Mouse (Mus musculus) heart, embryonic 16.5 days (tissue): Measurements from ENCODE around the gene Tbc1d14. TPM values are rescaled to one million over a fixed set of nuclear protein-coding genes. Genes with fewer than 3 reads are reported as not detected.

Source experiments
- ATAC-seq: fragments of 200-750 bp; cut with Nextera tagmentation; replicated peaks from 2 replicates; pipeline ENCODE4 v1.8.0; 2017; ENCODE audit warnings: moderate number of reproducible peaks; ENCODE audit not compliant: insufficient read depth, low FRiP score; ENCODE audit errors: extremely low read depth
- H3K27ac ChIP-seq: fragments of 300-500 bp; sonication (generic); 2 replicates; pipeline ENCODE4 v1.5.1; 2014; ENCODE audit warnings: mild to moderate bottlenecking, low read length, control low read depth, moderate library complexity
- H3K27me3 ChIP-seq: fragments of 300-500 bp; sonication (generic); 2 replicates; pipeline ENCODE4 v1.6.1; 2014; ENCODE audit warnings: low read length, mixed read lengths; ENCODE audit not compliant: control insufficient read depth, insufficient read depth
- H3K36me3 ChIP-seq: fragments of 300-500 bp; sonication (generic); 2 replicates; pipeline ENCODE4 v1.6.1; 2014; ENCODE audit not compliant: control insufficient read depth, insufficient read depth
- H3K4me1 ChIP-seq: fragments of 300-500 bp; sonication (generic); 2 replicates; pipeline ENCODE4 v1.6.1; 2014; ENCODE audit warnings: low read length, mixed read lengths; ENCODE audit not compliant: control insufficient read depth, insufficient read depth
- H3K4me2 ChIP-seq: fragments of 300-500 bp; sonication (generic); 2 replicates; pipeline ENCODE4 v1.6.1; 2014; ENCODE audit warnings: low read depth, mild to moderate bottlenecking, control low read depth, low read length
- H3K4me3 ChIP-seq: fragments of 300-500 bp; sonication (generic); 2 replicates; pipeline ENCODE4 v1.5.1; 2014; ENCODE audit warnings: mild to moderate bottlenecking, control low read depth, low read length
- H3K9ac ChIP-seq: fragments of 300-500 bp; sonication (generic); 2 replicates; pipeline ENCODE4 v1.6.1; 2014; ENCODE audit warnings: low read length, control low read depth
- H3K9me3 ChIP-seq: fragments of 300-500 bp; sonication (generic); replicated peaks from 2 replicates; pipeline ENCODE4 v1.6.1; 2016; ENCODE audit warnings: low read length; ENCODE audit not compliant: control insufficient read depth
- WGBS: fragments of 180-500 bp; shearing (Covaris S2); extraction: QIAGEN DNeasy Blood & Tissue Kit; methylation state at CpG from one replicate; pipeline ENCODE4 v1.1.7; 2014; 5-methylcytosine and 5-hydroxymethylcytosine counted together
- polyA plus RNA-seq: library from polyadenylated mRNA; unstranded; fragments of >200 nt; fragmentation: Nextera tagmentation; extraction: Ambion mirVana; gene quantifications from 2 replicates; pipeline ENCODE4 v1.2.1, GENCODE M21; 2015

Gene Tbc1d14
- polyA plus RNA-seq, 1 experiment from 2014 or later: 18.0 TPM

DNA sequence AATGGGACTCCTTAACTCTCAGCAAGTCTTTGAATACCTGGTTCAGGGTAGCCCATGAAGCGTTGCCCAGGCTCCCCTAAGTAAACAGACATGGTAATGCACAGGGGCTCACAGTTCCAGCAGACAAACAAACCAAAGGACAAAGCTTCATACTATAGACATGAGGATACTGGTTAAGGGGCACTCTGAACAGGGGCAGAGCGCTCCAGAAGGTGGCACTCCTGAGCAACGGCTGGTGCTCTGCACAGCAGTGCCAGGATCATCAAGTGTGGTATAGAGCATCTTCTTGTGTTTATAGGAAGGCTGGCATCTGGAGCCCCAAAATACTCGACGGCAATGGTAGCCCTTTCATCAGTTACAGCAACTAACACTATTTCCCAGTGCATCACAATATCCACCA is 10.0 kb upstream of the Tbc1d14 start:
- 77% methylated on average over 5 of the region's 5 CpGs for WGBS
- Histone ChIP-seq H3K4me3 (no peak overlapping the region), H3K4me1 (no peaks in the 10 kb centered on the region), H3K27ac (no peak overlapping the region), H3K36me3 (peaks cover 46% of the 10 kb centered on the region), H3K9ac (no peak overlapping the region), H3K27me3 (no peaks in the 10 kb centered on the region), H3K4me2 (no peak overlapping the region), H3K9me3 (no peaks in the 10 kb centered on the region)
- no peak; the same call in 1 of the 2 replicates for ATAC-seq

DNA sequence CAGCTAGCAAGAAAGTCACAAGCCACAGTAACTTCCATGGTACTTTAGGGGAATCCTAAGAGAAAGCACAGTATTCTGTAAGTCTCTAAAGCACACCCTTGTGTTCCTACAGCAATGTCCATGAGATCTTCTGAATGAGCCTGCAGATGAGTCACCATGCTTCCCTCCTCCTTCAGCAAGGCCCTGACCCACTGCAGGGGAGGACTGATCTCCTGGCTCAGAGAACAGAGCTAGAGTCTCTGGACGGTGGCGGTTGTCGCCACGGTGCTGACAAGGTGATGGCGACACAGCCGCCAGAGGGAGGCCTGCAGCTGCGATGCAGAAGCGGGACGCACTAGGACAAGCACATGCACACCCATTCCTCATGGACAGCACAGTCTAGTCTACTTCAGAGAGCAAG is 9.0 kb upstream of the Tbc1d14 start:
- Histone ChIP-seq H3K27ac (no peak overlapping the region), H3K27me3 (no peaks in the 10 kb centered on the region), H3K4me1 (no peaks in the 10 kb centered on the region), H3K9me3 (no peaks in the 10 kb centered on the region), H3K4me2 (no peak overlapping the region), H3K9ac (no peak overlapping the region), H3K36me3 (peaks cover 41% of the 10 kb centered on the region), H3K4me3 (no peak overlapping the region)
- 46% methylated on average over 9 of the region's 9 CpGs for WGBS
- no peak for ATAC-seq

DNA sequence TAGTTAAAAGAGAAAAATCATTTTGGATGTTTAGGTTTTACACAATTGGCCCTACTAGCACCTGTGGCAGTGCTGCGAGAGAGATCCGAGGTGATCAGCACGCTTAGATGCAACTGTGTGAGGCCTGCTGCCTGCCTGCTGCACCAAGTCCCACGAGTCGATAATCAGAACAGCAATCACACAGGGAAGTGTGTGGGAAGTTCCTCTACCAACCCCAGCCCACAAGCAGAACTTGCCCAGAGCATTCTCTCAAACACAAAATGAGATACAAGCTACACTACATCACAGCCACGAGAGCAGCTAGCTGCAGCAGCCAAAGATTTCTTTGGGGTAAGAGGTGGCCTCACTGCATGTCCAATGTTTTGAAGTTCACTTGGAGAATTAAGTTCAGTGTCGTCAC is 8.4 kb upstream of the Tbc1d14 start:
- Histone ChIP-seq H3K36me3 (peaks cover 36% of the 10 kb centered on the region), H3K4me1 (no peaks in the 10 kb centered on the region), H3K27me3 (no peaks in the 10 kb centered on the region), H3K4me3 (no peak overlapping the region), H3K27ac (no peak overlapping the region), H3K9ac (no peak overlapping the region), H3K9me3 (no peaks in the 10 kb centered on the region), H3K4me2 (no peak overlapping the region)
- 82% methylated on average over 7 of the region's 7 CpGs for WGBS
- no peak for ATAC-seq

DNA sequence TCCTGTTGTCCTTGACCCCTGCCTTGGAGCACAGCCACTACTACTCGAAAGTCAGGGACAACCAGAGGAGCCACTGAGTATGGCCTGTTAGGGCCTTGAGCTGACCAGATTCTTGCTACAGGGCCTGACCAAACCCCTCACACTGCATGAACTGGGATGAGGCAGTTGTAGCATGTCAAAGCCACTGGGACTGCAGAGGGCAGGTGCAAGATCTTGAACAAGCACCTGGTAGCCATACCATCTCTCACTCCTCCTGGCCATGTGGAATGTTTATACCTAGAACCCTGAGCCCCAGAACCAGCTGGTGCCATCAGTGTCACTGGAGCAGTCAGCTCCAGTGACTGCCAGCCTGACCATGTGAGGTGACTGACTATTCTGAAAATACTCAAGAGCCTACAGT is 5.8 kb upstream of the Tbc1d14 start:
- no peak overlapping the region for H3K9ac ChIP-seq
- no peak for ATAC-seq
- peaks cover 23% of the 10 kb centered on the region for H3K36me3 ChIP-seq
- no peak overlapping the region for H3K4me3 ChIP-seq
- WGBS: 89% methylated on average over 1 of the region's 1 CpGs
- no peaks in the 10 kb centered on the region for H3K9me3 ChIP-seq
- H3K27ac ChIP-seq: no peak overlapping the region
- H3K4me2 ChIP-seq: no peak overlapping the region
- no peaks in the 10 kb centered on the region for H3K4me1 ChIP-seq
- H3K27me3 ChIP-seq: no peaks in the 10 kb centered on the region

DNA sequence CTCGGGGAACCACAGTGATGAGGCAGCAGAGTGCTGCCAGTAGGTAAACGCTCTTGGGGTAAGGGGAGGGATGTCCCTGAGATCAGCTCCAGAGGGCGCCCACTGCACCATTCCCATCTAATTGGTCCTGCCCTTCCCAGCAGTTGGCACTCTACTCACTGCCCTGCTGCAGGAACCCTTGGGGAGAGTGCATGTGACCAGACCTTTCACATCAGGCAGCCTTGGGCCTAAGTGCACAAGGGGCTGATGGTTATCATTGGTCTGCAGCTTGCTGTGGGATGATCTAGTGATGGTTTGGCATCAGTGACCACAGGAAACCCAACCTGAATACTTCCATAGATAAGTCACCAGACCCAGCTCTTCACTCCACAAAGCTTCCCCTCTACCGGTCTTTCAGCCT is 4.6 kb upstream of the Tbc1d14 start:
- H3K4me3 ChIP-seq: no peak overlapping the region
- no peak overlapping the region for H3K4me2 ChIP-seq
- H3K9me3 ChIP-seq: no peaks in the 10 kb centered on the region
- ATAC-seq: no peak
- H3K27me3 ChIP-seq: no peaks in the 10 kb centered on the region
- H3K4me1 ChIP-seq: no peaks in the 10 kb centered on the region
- H3K9ac ChIP-seq: no peak overlapping the region
- 37% methylated on average over 4 of the region's 4 CpGs for WGBS
- H3K27ac ChIP-seq: no peak overlapping the region
- peaks cover 18% of the 10 kb centered on the region for H3K36me3 ChIP-seq

DNA sequence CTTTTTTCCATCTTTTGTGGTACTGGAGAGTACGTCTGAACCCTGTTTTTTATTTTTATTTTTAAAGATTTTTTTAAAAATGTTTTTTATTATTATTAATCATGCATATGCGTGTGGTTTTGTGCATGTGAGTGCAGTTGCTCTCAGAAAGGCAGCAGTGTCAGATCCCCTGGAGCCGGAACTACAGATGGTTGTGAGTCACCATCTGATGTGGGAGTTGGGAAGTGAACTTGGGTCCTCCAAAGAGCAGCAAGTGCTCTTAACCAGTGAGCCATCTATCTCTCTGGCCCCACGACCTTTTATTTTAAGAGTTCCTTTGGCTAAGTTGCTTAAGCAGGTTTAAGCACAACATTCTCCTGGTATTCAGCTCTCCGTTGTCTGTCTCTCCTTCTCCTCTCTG is 3.1 kb upstream of the Tbc1d14 start:
- H3K9me3 ChIP-seq: no peaks in the 10 kb centered on the region
- H3K27ac ChIP-seq: no peak overlapping the region
- no peaks in the 10 kb centered on the region for H3K27me3 ChIP-seq
- no peaks in the 10 kb centered on the region for H3K4me1 ChIP-seq
- 65% methylated on average over 5 of the region's 5 CpGs for WGBS
- no peak overlapping the region for H3K9ac ChIP-seq
- no peak overlapping the region for H3K4me3 ChIP-seq
- peaks cover 9% of the 10 kb centered on the region for H3K36me3 ChIP-seq
- ATAC-seq: no peak
- H3K4me2 ChIP-seq: no peak overlapping the region

DNA sequence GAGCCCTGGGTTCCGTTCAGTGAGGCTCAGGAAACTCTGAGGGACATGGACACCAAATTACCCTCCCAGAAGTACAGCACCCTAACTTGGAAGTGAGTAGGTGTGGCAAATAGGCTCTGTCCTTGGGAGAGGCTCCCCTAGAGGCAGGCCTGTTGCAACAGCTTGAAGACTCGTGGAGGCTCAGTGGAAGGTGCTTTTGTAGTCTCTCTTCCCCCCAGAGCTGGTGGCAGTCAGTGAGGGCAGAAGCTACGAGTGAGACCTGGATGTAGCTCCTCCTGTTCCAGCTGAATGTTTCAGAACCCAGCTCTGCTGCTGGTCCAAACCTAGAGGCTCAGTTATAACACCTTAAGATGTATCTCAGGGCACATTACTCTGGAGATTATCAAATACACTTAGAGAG is 2.0 kb upstream of the Tbc1d14 start:
- Histone ChIP-seq H3K9ac (no peak overlapping the region), H3K4me3 (no peak overlapping the region), H3K27ac (no peak overlapping the region), H3K36me3 (peaks cover 4% of the 10 kb centered on the region), H3K27me3 (no peaks in the 10 kb centered on the region), H3K4me2 (no peak overlapping the region), H3K9me3 (no peaks in the 10 kb centered on the region), H3K4me1 (no peaks in the 10 kb centered on the region)
- WGBS: 18% methylated on average over 3 of the region's 3 CpGs
- no peak for ATAC-seq

DNA sequence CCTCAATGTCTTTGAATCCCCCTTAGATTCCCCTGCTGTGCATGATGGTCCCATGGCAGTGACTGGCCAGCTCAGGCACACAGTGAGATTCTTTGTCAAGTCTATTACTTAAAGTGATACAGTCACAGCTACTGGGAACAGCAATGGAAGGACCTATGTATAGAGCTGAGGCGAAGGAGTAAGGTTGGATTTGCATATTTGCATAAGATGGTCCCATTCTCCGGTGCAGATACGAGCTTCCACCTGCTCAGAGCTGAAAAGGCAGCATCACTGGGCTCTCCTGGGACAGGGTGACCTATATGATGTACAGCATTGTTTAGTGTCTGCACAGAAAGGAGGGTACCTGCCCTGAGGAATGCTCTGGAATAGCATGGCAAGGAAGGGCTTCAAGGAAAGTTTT is 1.3 kb upstream of the Tbc1d14 start:
- Histone ChIP-seq H3K4me3 (no peak overlapping the region), H3K36me3 (no peaks in the 10 kb centered on the region; the same call in 1 of the 2 replicates), H3K9me3 (no peaks in the 10 kb centered on the region), H3K27ac (no peak overlapping the region), H3K4me1 (no peaks in the 10 kb centered on the region), H3K9ac (no peak overlapping the region), H3K27me3 (no peaks in the 10 kb centered on the region), H3K4me2 (no peak overlapping the region)
- ATAC-seq: no peak
- 79% methylated on average over 3 of the region's 3 CpGs for WGBS

DNA sequence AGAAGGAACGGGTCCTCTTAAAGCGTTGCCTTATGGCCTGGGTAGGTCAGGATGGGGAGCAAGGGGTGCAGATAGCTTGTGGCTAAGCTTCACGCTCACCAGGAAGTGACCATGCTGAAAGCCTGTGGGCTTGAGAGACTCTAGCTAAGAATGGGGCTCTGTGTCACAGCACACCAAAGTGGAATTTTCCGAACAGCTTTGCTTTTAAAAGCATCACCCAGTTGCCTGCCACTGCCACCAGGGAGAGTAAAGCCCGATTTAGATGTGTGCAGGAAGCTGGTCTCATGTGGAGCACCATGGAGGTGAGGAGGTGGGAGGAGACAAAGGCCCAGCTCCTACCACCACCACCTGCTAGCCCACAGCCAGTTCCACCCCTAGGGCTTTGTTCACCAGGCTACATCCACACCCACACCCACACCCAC is 2.6 kb downstream of the Tbc1d14 start:
- Histone ChIP-seq H3K9ac (no peak overlapping the region), H3K4me3 (no peak overlapping the region), H3K4me1 (no peaks in the 10 kb centered on the region), H3K9me3 (no peaks in the 10 kb centered on the region), H3K27ac (no peak overlapping the region), H3K36me3 (no peaks in the 10 kb centered on the region), H3K27me3 (no peaks in the 10 kb centered on the region), H3K4me2 (no peak overlapping the region)
- ATAC-seq: no peak
- 50% methylated on average over 5 of the region's 5 CpGs for WGBS

DNA sequence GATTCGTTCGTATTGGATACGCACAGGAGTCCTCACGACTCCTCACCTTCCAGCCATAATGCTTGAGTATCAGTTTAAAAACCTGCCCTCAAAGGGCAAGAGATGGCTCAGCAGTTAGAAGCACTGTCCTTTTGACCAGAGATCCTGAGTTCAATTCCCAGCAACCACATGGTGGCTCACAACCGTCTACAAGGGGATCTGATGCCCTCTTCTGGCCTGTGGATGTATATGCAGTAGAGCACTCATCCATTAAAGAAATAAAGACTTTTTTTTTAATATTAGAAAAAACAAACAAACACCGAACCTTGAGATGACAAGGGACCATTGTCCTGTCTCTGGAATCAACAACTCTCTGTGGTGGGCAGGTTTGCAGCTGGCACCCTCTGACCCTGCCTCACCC is 8.8 kb downstream of the Tbc1d14 start:
- no peak for ATAC-seq
- Histone ChIP-seq H3K9ac (no peak overlapping the region), H3K4me2 (no peak overlapping the region), H3K4me3 (no peak overlapping the region), H3K4me1 (peaks cover 13% of the 10 kb centered on the region), H3K36me3 (no peaks in the 10 kb centered on the region), H3K27ac (no peak overlapping the region), H3K9me3 (0 out of 2 replicates have a peak, but pooled peaks cover 4% of the 10 kb centered on the region), H3K27me3 (no peaks in the 10 kb centered on the region)
- WGBS: 64% methylated on average over 6 of the region's 6 CpGs
